Mouse (Mus musculus) heart, embryonic 15.5 days (tissue): ENCODE data around the gene Ahcyl1. TPM values are rescaled to one million over a fixed set of nuclear protein-coding genes. Genes with fewer than 3 reads are reported as not detected.
"Not testable (repeated sequence)": the region's sequence is repeated elsewhere in the genome, so short reads cannot be mapped to it uniquely, and the experiment has no call there.

Experiments
- ATAC-seq: fragments of 200-750 bp; cut with Nextera tagmentation; replicated peaks from 2 replicates; pipeline ENCODE4 v1.8.0; 2017; ENCODE audit warnings: low read depth, moderate TSS enrichment; ENCODE audit not compliant: insufficient number of reproducible peaks, insufficient read depth, low FRiP score
- H3K27ac ChIP-seq: fragments of 300-500 bp; sonication (generic); 2 replicates; pipeline ENCODE4 v1.5.1; 2015; ENCODE audit warnings: mild to moderate bottlenecking, inconsistent platforms
- H3K27me3 ChIP-seq: fragments of 300-500 bp; sonication (generic); 2 replicates; pipeline ENCODE4 v1.6.1; 2015; ENCODE audit warnings: inconsistent platforms
- H3K36me3 ChIP-seq: fragments of 300-500 bp; sonication (generic); 2 replicates; pipeline ENCODE4 v1.6.1; 2015; ENCODE audit warnings: mild to moderate bottlenecking, inconsistent platforms
- H3K4me1 ChIP-seq: fragments of 300-500 bp; sonication (generic); replicated peaks from 2 replicates; pipeline ENCODE4 v1.6.1; 2015; ENCODE audit warnings: inconsistent platforms
- H3K4me2 ChIP-seq: fragments of 300-500 bp; sonication (generic); 2 replicates; pipeline ENCODE4 v1.6.1; 2015; ENCODE audit warnings: inconsistent platforms, mild to moderate bottlenecking, moderate library complexity
- H3K4me3 ChIP-seq: fragments of 300-500 bp; sonication (generic); 2 replicates; pipeline ENCODE4 v1.5.1; 2015; ENCODE audit warnings: mild to moderate bottlenecking, inconsistent platforms
- H3K9ac ChIP-seq: fragments of 300-500 bp; sonication (generic); 2 replicates; pipeline ENCODE4 v1.6.1; 2015; ENCODE audit warnings: mild to moderate bottlenecking, inconsistent platforms
- H3K9me3 ChIP-seq: fragments of 300-500 bp; sonication (generic); replicated peaks from 2 replicates; pipeline ENCODE4 v1.6.1; 2016; ENCODE audit warnings: inconsistent platforms
- WGBS: fragments of 180-500 bp; shearing (Covaris S2); methylation state at CpG from one replicate; pipeline ENCODE4 v1.1.7; 2015; ENCODE audit warnings: mixed read lengths; 5-methylcytosine and 5-hydroxymethylcytosine counted together
- polyA plus RNA-seq: library from polyadenylated mRNA; unstranded; fragments of >200 nt; fragmentation: Nextera tagmentation; extraction: Ambion mirVana; gene quantifications from 2 replicates; pipeline ENCODE4 v1.2.1, GENCODE M21; 2015

Ahcyl1 gene
- polyA plus RNA-seq, 1 experiment from 2014 or later = 47.3 TPM

DNA sequence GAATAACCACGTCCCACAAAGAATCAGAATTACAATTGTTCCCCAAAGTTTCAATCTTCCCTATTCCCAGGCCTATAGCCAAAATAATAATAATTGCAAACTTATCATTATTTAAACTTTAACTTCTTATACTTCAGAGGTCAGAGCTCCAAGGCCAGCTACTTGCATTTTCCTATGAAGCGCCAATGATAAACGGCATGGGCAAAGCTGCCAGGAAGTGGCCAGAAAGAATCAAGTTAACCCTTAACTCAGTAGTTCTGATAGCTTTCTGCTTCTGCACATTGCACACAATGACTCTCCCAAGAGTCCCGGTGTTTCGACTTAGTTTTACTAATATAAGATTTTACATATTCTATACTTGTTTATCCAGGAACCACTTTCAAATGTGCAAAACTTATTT, 46.1 kb downstream of the Ahcyl1 start:
- not testable (repeated sequence) for H3K27me3 ChIP-seq, H3K4me3 ChIP-seq, H3K4me1 ChIP-seq, H3K36me3 ChIP-seq, H3K9me3 ChIP-seq, H3K27ac ChIP-seq, ATAC-seq, H3K9ac ChIP-seq, H3K4me2 ChIP-seq
- 67% methylated on average over 5 of the region's 5 CpGs for whole genome bisulfite sequencing

DNA sequence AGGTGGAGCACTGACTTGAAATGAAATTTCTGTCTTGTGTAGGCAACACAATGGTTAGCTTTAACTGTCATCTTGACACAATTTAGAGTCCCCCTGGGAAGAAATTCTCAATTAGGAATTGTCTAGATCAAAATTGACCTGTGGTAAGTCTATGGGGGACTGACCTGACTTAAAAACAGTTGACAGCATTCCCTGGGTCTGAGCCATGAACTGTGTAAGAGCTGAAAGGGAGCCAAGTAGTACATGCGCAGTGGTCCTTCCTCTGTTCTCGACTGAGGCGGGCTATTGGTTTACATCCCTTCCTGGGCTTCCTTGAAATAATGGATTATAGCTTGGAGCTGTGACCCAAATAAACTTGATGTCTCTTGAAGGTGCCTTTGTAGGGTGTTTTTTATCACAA, 49.4 kb downstream of the Ahcyl1 start:
- H3K4me2 ChIP-seq = no peak overlapping the region
- no peaks in the 10 kb centered on the region for H3K36me3 ChIP-seq
- WGBS = 69% methylated on average over 3 of the region's 3 CpGs
- no peaks in the 10 kb centered on the region for H3K4me1 ChIP-seq
- no peaks in the 10 kb centered on the region for H3K27me3 ChIP-seq
- H3K27ac ChIP-seq = no peak overlapping the region
- ATAC-seq = no peak
- H3K4me3 ChIP-seq = no peak overlapping the region
- no peak overlapping the region for H3K9ac ChIP-seq
- no peaks in the 10 kb centered on the region for H3K9me3 ChIP-seq

GRCm38 (mm10) chr3:107637606-107638172, 58.7 kb downstream of the Ahcyl1 start:
- H3K27ac ChIP-seq = no peak overlapping the region
- no peak overlapping the region for H3K4me3 ChIP-seq
- H3K27me3 ChIP-seq = no peaks in the 10 kb centered on the region
- 58% methylated on average over 5 of the region's 5 CpGs for WGBS
- no peaks in the 10 kb centered on the region for H3K9me3 ChIP-seq
- no peak for ATAC-seq
- no peaks in the 10 kb centered on the region for H3K4me1 ChIP-seq
- no peaks in the 10 kb centered on the region for H3K36me3 ChIP-seq
- no peak overlapping the region for H3K9ac ChIP-seq
- H3K4me2 ChIP-seq = no peak overlapping the region

- WGBS = 55% methylated on average over 3 of the region's 3 CpGs
- no peak overlapping the region for H3K27ac ChIP-seq
- no peak overlapping the region for H3K4me3 ChIP-seq
- no peaks in the 10 kb centered on the region for H3K27me3 ChIP-seq
- no peak overlapping the region for H3K4me2 ChIP-seq
- no peak for ATAC-seq
- H3K9me3 ChIP-seq = no peaks in the 10 kb centered on the region
- no peak overlapping the region for H3K9ac ChIP-seq
- no peaks in the 10 kb centered on the region for H3K36me3 ChIP-seq
- peaks cover 3% of the 10 kb centered on the region; the same call in 1 of the 2 replicates for H3K4me1 ChIP-seq
Measured at GRCm38 (mm10) chr3:107636236-107636635, 60.1 kb downstream of the Ahcyl1 start.

- Histone ChIP-seq H3K4me3 (no peak overlapping the region), H3K4me2 (no peak overlapping the region), H3K9ac (no peak overlapping the region), H3K27me3 (no peaks in the 10 kb centered on the region), H3K9me3 (no peaks in the 10 kb centered on the region), H3K4me1 (peaks cover 3% of the 10 kb centered on the region; the same call in 1 of the 2 replicates), H3K36me3 (no peaks in the 10 kb centered on the region), H3K27ac (no peak overlapping the region)
- no peak for ATAC-seq
- WGBS = 54% methylated on average over 8 of the region's 8 CpGs
Measured at GRCm38 (mm10) chr3:107635836-107636235, 60.5 kb downstream of the Ahcyl1 start.

DNA sequence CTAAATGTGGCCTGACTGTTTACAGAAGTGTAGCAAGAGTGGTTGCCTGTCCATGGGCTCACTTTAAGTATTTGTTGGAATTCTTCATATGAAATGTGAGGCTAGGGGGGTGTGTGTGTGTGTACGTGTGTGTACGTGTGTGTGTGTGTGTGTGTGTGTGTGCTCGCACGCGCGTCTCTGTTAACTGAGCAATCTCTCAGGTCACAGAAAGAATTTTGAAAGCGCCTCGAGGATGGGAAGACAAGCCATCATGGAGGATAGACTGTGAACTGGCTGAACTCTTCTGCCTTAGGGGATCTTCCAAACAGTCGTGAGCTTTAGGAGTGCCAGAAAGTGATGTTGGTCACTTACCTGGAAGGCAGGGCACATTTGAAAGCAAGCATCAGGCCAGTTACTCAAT, 62.5 kb downstream of the Ahcyl1 start:
- no peak overlapping the region for H3K9ac ChIP-seq
- 88% methylated on average over 9 of the region's 9 CpGs for WGBS
- ATAC-seq = no peak

DNA sequence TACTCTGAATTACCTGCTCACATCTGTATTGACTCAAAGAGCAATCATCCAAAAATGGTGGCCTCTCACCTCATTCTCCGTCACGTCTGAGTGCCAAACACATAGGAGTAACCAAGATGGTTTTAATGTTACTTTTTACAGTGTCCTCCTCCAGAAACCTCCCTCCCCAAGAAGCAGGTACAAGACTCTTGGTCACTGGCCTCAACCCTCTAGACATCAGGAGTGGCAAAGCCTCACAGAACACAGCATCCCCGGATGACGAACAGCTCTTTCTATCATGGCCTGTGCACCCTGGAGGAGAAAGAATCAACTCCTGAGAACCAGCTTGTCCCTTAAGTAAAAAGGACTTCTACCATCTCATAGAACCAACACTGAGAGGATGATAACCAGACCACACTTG, 63.6 kb downstream of the Ahcyl1 start:
- no peak overlapping the region for H3K9ac ChIP-seq
- no peak for ATAC-seq
- no peak overlapping the region for H3K4me2 ChIP-seq
- no peaks in the 10 kb centered on the region for H3K9me3 ChIP-seq
- no peaks in the 10 kb centered on the region for H3K27me3 ChIP-seq
- H3K27ac ChIP-seq = no peak overlapping the region
- WGBS = 97% methylated on average over 4 of the region's 4 CpGs
- H3K4me1 ChIP-seq = peaks cover 17% of the 10 kb centered on the region
- peaks cover 3% of the 10 kb centered on the region; the same call in 1 of the 2 replicates for H3K36me3 ChIP-seq
- no peak overlapping the region for H3K4me3 ChIP-seq

More for the DNA sequence above, 62.5 kb downstream of the Ahcyl1 start:
- Histone ChIP-seq H3K4me3 (no peak overlapping the region), H3K4me2 (no peak overlapping the region), H3K36me3 (no peaks in the 10 kb centered on the region; the same call in 1 of the 2 replicates), H3K27ac (no peak overlapping the region), H3K27me3 (no peaks in the 10 kb centered on the region), H3K9me3 (no peaks in the 10 kb centered on the region), H3K4me1 (peaks cover 17% of the 10 kb centered on the region)

DNA sequence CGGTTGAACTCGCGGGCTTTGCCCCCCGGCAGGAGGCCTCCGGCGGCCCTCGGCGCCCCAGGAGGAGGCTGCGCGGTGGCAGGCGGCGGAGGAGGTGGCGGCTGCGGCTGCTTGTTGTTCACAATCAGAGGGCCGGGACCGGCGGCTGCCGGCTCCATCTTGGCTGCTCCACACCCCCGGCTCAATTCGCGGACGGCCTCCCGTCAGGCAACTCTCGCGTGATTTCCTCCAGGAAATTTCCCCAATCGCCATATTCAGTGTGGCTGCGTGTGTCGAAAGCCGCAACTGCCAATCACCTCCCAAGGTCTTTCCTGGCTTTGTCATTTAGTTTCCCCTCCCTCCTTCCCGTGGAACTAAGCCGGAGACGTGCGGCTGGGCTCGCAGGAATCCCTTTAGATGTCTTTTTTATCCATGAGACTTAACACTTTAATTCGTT, 64.8 kb downstream of the Ahcyl1 start, which contains the start of gene Strip1:
Strip1 (minus strand) TSS at position 172 of the 436 bp plus-strand sequence.
- Histone ChIP-seq H3K4me3 (peak within 1 kb of the TSS; percentile 83), H3K36me3 (peaks cover 15% of the 10 kb centered on the region; the same call in 1 of the 2 replicates), H3K4me2 (peak within 1 kb of the TSS; percentile 81), H3K27me3 (no peaks in the 10 kb centered on the region), H3K4me1 (peaks cover 17% of the 10 kb centered on the region), H3K9me3 (no peaks in the 10 kb centered on the region), H3K27ac (peak within 1 kb of the TSS; percentile 92), H3K9ac (peak within 1 kb of the TSS; percentile 92)
- under 1% methylated on average over 35 of the region's 35 CpGs for WGBS
- peak; percentile 95 for ATAC-seq

DNA sequence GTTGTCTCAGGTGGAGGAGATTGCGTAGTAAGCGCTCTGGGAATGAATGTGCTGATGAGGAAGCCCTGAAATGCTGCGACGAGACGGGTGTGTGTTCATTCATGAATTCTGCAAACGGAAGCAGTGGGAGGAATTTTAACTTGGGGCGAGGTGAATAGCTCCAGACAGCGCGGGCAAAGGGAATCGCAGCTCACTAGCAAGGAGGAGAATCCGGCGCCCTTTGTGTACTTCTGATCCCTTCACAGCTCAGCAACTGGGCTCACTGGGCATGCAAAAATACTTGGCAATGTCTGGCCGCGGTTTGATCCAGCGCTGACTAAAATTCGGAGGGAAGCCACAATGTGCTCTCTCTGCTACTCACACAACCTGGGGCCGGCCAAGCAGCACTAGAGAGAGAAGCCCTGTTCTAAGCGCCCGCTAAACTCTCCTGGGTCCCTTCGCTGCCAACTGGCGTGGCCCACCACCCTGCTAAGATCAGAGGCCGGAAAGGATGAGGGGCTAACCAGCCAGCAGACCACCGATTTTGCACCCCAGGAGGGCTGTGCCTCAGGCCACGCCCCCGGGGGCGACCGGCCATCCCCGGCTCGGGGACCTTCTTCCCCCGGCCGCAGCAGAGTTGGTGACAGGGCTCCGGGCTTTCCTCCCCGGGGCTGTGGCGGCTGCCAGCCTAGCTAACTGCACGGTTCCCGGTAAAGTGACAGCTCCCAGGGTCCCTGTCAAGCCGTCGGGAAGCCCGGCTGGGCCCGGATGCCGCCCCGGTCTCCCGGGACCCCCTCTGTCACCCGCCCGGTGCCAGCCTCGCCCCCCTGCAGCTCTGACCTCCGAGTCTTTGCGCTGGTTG, 65.5 kb downstream of the Ahcyl1 start, which contains the start of gene Gm10961:
Gm10961 (plus strand) TSS at position 641 of the 841 bp plus-strand sequence.
- no peaks in the 10 kb centered on the region for H3K9me3 ChIP-seq
- H3K9ac ChIP-seq = peak within 1 kb of the TSS; percentile 92
- WGBS = 1% methylated on average over 47 of the region's 48 CpGs
- peaks cover 21% of the 10 kb centered on the region for H3K36me3 ChIP-seq
- peaks cover 17% of the 10 kb centered on the region for H3K4me1 ChIP-seq
- ATAC-seq = peak; percentile 77
- H3K27ac ChIP-seq = peak within 1 kb of the TSS; percentile 92
- H3K4me3 ChIP-seq = peak within 1 kb of the TSS; percentile 83
- H3K4me2 ChIP-seq = peak within 1 kb of the TSS; percentile 81
- no peaks in the 10 kb centered on the region for H3K27me3 ChIP-seq

DNA sequence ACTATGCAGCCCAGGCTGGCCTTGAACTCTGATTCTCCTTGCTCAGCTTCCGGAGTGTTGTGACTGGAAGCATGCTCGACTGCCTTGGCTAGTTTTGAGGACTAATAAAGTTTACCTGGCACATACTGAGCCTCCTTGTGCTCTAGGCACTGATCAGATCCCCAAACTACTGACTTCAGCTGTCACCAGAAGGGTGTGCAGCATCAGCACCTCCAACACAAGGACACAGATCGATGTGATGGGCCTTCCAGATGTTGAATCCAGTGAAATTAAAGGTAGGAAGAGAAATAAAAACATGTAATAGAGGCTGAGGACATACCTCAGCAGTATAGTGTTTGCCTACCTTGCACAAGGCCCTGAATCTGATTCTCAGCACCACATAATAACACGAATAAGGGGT, 66.9 kb downstream of the Ahcyl1 start:
- peaks cover 17% of the 10 kb centered on the region for H3K4me1 ChIP-seq
- H3K4me3 ChIP-seq = no peak overlapping the region
- no peaks in the 10 kb centered on the region for H3K27me3 ChIP-seq
- H3K36me3 ChIP-seq = peaks cover 36% of the 10 kb centered on the region
- H3K9me3 ChIP-seq = no peaks in the 10 kb centered on the region
- H3K4me2 ChIP-seq = no peak overlapping the region
- WGBS = 91% methylated on average over 4 of the region's 4 CpGs
- H3K27ac ChIP-seq = no peak overlapping the region
- H3K9ac ChIP-seq = no peak overlapping the region
- ATAC-seq = no peak

DNA sequence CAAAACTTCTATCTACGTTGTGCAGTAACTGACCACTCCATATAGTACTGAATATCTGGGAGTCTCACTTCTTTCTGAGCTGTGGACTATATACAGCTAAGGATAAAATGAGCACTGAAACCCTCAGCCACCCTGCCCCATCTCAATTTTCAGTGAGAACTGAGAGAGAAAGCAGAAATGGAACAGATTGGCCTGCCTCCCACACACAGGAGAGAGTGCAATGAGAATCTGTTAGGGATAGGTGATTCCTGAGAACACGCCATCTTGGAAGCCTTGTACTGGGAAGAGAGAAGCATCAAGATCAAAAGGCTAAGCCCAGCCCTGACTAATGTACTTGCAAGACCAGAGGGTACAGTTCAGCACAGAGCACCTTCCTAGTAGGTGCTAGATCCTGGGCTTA, 67.8 kb downstream of the Ahcyl1 start:
- Histone ChIP-seq H3K36me3 (peaks cover 45% of the 10 kb centered on the region), H3K9ac (no peak overlapping the region), H3K27me3 (no peaks in the 10 kb centered on the region), H3K9me3 (no peaks in the 10 kb centered on the region), H3K4me1 (peaks cover 17% of the 10 kb centered on the region), H3K4me3 (no peak overlapping the region), H3K4me2 (no peak overlapping the region), H3K27ac (no peak overlapping the region)
- WGBS = 87% methylated on average over 2 of the region's 2 CpGs
- ATAC-seq = no peak
